Comparison of ENCODE assay signal across 19 mouse cellular contexts in genomic region chr9:117653641-117654040, GRCm38 (mm10). TPM values are rescaled to one million over a fixed set of nuclear protein-coding genes. Genes with fewer than 3 reads are reported as not detected.
DNase-seq lines count a peak whose midpoint lies in the region; ATAC-seq lines count a peak whose summit lies in the region.
"Had no signal": no experiment of that assay in that cellular context is flagged by ENCODE, and none has a peak within 500 bp of the region (broad histone marks: within the 10 kb centered on the region; RNA-seq: fewer than 3 reads in every experiment).

No protein-coding gene starts in this region.

- DNase-seq in embryonic facial prominence, embryonic 14.5 days (ENCODE audit: low spot score): peak; percentile 9
- DNase-seq in embryonic facial prominence, embryonic 10.5 days (ENCODE audit: low spot score): no peak
- DNase-seq in kidney, postnatal 14 days: peak; percentile 16
- DNase-seq in kidney, adult 11 months: no peak
- peak; percentile 62 for DNase-seq in midbrain, embryonic 11.5 days (ENCODE audit: low spot score, missing footprints)
- DNase-seq in naive thymus-derived CD4-positive, alpha-beta T cell, adult 2 months (ENCODE audit: low read depth): peak; percentile 20
- no peak for DNase-seq in hindbrain, embryonic 10.5 days (ENCODE audit: low spot score)
- DNase-seq: cerebellum, adult 9-10 months; gastrocnemius, adult 2 months; heart, postnatal 36 days; kidney, adult 18-20 months; right cerebral cortex, postnatal 4 days had no signal

- no peaks in the 10 kb centered on the region for H3K36me3 ChIP-seq in embryonic facial prominence, embryonic 14.5 days (ENCODE audit: control insufficient read depth, insufficient read depth, low read length)
- H3K36me3 ChIP-seq in embryonic facial prominence, embryonic 10.5 days (replicated peaks): no peaks in the 10 kb centered on the region
- H3K36me3 ChIP-seq in midbrain, embryonic 11.5 days (ENCODE audit: control insufficient read depth, insufficient read depth, low read length): no peaks in the 10 kb centered on the region
- no peaks in the 10 kb centered on the region for H3K36me3 ChIP-seq in midbrain, embryonic 15.5 days (replicated peaks)
- H3K36me3 ChIP-seq in hindbrain, embryonic 10.5 days: no peaks in the 10 kb centered on the region
- H3K36me3 ChIP-seq: embryonic facial prominence, embryonic 12.5 days; limb, embryonic 13.5 days; liver, embryonic 15.5 days; neural tube, embryonic 12.5 days had no signal

- H3K9me3 ChIP-seq in embryonic facial prominence, embryonic 14.5 days (ENCODE audit: control insufficient read depth, low read length): no peaks in the 10 kb centered on the region
- no peaks in the 10 kb centered on the region for H3K9me3 ChIP-seq in embryonic facial prominence, embryonic 10.5 days
- H3K9me3 ChIP-seq in midbrain, embryonic 11.5 days (ENCODE audit: control insufficient read depth, low read length): no peaks in the 10 kb centered on the region
- no peaks in the 10 kb centered on the region for H3K9me3 ChIP-seq in midbrain, embryonic 15.5 days
- no peaks in the 10 kb centered on the region for H3K9me3 ChIP-seq in hindbrain, embryonic 10.5 days
- H3K9me3 ChIP-seq: embryonic facial prominence, embryonic 12.5 days; liver, embryonic 15.5 days; neural tube, embryonic 12.5 days had no signal

- no peak overlapping the region for H3K9ac ChIP-seq in embryonic facial prominence, embryonic 14.5 days (ENCODE audit: low read depth, low read length)
- no peak overlapping the region for H3K9ac ChIP-seq in midbrain, embryonic 11.5 days (ENCODE audit: low read length)
- H3K9ac ChIP-seq in midbrain, embryonic 15.5 days: no peak overlapping the region
- H3K9ac ChIP-seq: embryonic facial prominence, embryonic 12.5 days; limb, embryonic 13.5 days; liver, embryonic 15.5 days; neural tube, embryonic 12.5 days had no signal

- H3K4me2 ChIP-seq in embryonic facial prominence, embryonic 14.5 days (ENCODE audit: low read depth, low read length): no peak overlapping the region
- H3K4me2 ChIP-seq in midbrain, embryonic 11.5 days: no peak overlapping the region
- no peak overlapping the region for H3K4me2 ChIP-seq in midbrain, embryonic 15.5 days
- H3K4me2 ChIP-seq: embryonic facial prominence, embryonic 12.5 days; limb, embryonic 13.5 days; liver, embryonic 15.5 days; neural tube, embryonic 12.5 days had no signal

- H3K27ac ChIP-seq in embryonic facial prominence, embryonic 14.5 days (replicated peaks; ENCODE audit: low read depth, low read length): no peak overlapping the region
- H3K27ac ChIP-seq in embryonic facial prominence, embryonic 10.5 days (replicated peaks): no peak overlapping the region
- H3K27ac ChIP-seq in midbrain, embryonic 11.5 days (ENCODE audit: low read depth, low read length): no peak overlapping the region
- no peak overlapping the region for H3K27ac ChIP-seq in midbrain, embryonic 15.5 days
- H3K27ac ChIP-seq in hindbrain, embryonic 10.5 days: no peak overlapping the region
- H3K27ac ChIP-seq: embryonic facial prominence, embryonic 12.5 days; gastrocnemius, adult 2 months; limb, embryonic 13.5 days; liver, embryonic 15.5 days; neural tube, embryonic 12.5 days; stomach, postnatal 0 days had no signal

- WGBS in embryonic facial prominence, embryonic 14.5 days: 44% methylated on average over 5 of the region's 5 CpGs
- 69% methylated on average over 5 of the region's 5 CpGs for WGBS in embryonic facial prominence, embryonic 10.5 days
- WGBS in midbrain, embryonic 11.5 days: 79% methylated on average over 5 of the region's 5 CpGs
- 65% methylated on average over 5 of the region's 5 CpGs for WGBS in midbrain, embryonic 15.5 days
- 77% methylated on average over 5 of the region's 5 CpGs for whole genome bisulfite sequencing in hindbrain, embryonic 10.5 days

- ATAC-seq in embryonic facial prominence, embryonic 14.5 days (ENCODE audit: low read depth): no peak
- ATAC-seq in midbrain, embryonic 11.5 days (ENCODE audit: low FRiP score): no peak
- ATAC-seq in midbrain, embryonic 15.5 days (replicated peaks): no peak
- ATAC-seq: hindbrain, embryonic 16.5 days had no signal

- H3K27me3 ChIP-seq in embryonic facial prominence, embryonic 14.5 days (replicated peaks; ENCODE audit: control insufficient read depth, insufficient read depth, low read length): no peaks in the 10 kb centered on the region
- H3K27me3 ChIP-seq in embryonic facial prominence, embryonic 10.5 days (replicated peaks; ENCODE audit: low read depth, poor library complexity, severe bottlenecking): no peaks in the 10 kb centered on the region
- H3K27me3 ChIP-seq in midbrain, embryonic 11.5 days (ENCODE audit: control insufficient read depth, insufficient read depth, low read length): no peaks in the 10 kb centered on the region
- no peaks in the 10 kb centered on the region for H3K27me3 ChIP-seq in midbrain, embryonic 15.5 days (replicated peaks)
- no peaks in the 10 kb centered on the region for H3K27me3 ChIP-seq in hindbrain, embryonic 10.5 days (ENCODE audit: insufficient read depth, poor library complexity, severe bottlenecking)
- H3K27me3 ChIP-seq: embryonic facial prominence, embryonic 12.5 days; limb, embryonic 13.5 days; liver, embryonic 15.5 days; neural tube, embryonic 12.5 days had no signal

- H3K4me1 ChIP-seq in embryonic facial prominence, embryonic 14.5 days (ENCODE audit: control insufficient read depth, insufficient read depth, low read length): no peaks in the 10 kb centered on the region
- no peaks in the 10 kb centered on the region for H3K4me1 ChIP-seq in embryonic facial prominence, embryonic 10.5 days
- H3K4me1 ChIP-seq in midbrain, embryonic 11.5 days (ENCODE audit: control insufficient read depth, insufficient read depth, low read length): no peaks in the 10 kb centered on the region
- no peaks in the 10 kb centered on the region for H3K4me1 ChIP-seq in midbrain, embryonic 15.5 days
- no peaks in the 10 kb centered on the region for H3K4me1 ChIP-seq in hindbrain, embryonic 10.5 days (replicated peaks)
- H3K4me1 ChIP-seq: embryonic facial prominence, embryonic 12.5 days; limb, embryonic 13.5 days; liver, embryonic 15.5 days; neural tube, embryonic 12.5 days had no signal

- H3K4me3 ChIP-seq in embryonic facial prominence, embryonic 14.5 days (ENCODE audit: low read depth, low read length): no peak overlapping the region
- H3K4me3 ChIP-seq in embryonic facial prominence, embryonic 10.5 days: no peak overlapping the region
- H3K4me3 ChIP-seq in midbrain, embryonic 11.5 days (ENCODE audit: low read depth, low read length): no peak overlapping the region
- no peak overlapping the region for H3K4me3 ChIP-seq in midbrain, embryonic 15.5 days
- no peak overlapping the region for H3K4me3 ChIP-seq in hindbrain, embryonic 10.5 days
- H3K4me3 ChIP-seq: embryonic facial prominence, embryonic 12.5 days; gastrocnemius, adult 2 months; limb, embryonic 13.5 days; liver, embryonic 15.5 days; neural tube, embryonic 12.5 days had no signal

RNA-seq across cellular contexts. Expression of gene Rbms3, which starts 23.9 kb away (rescaled TPM):
- 86.1 and 98.9 TPM in 2 replicates for polyA plus RNA-seq in embryonic facial prominence, embryonic 14.5 days (2014; fragmentation: Nextera tagmentation; extraction: Ambion mirVana)
- polyA plus RNA-seq in embryonic facial prominence, embryonic 10.5 days (2016; fragmentation: Nextera tagmentation; extraction: Ambion mirVana): 23.5 and 29.9 TPM in 2 replicates
- 13.6 and 16.3 TPM in 2 replicates for polyA plus RNA-seq in midbrain, embryonic 11.5 days (2014; fragmentation: Nextera tagmentation; extraction: Ambion mirVana)
- 51.6 and 51.9 TPM in 2 replicates for polyA plus RNA-seq in midbrain, embryonic 15.5 days (2015; fragmentation: Nextera tagmentation; extraction: Ambion mirVana)
- polyA plus RNA-seq in hindbrain, embryonic 10.5 days (2016; fragmentation: Nextera tagmentation; extraction: Ambion mirVana): 17.7 and 22.1 TPM in 2 replicates

Comparison
In these comparisons a context has a peak if more than half of its experiments do, and no peak if none do; other contexts are left out.
1. DNase-seq: peak in embryonic facial prominence, embryonic 14.5 days (single experiment), kidney, postnatal 14 days (single experiment), midbrain, embryonic 11.5 days (single experiment) and naive thymus-derived CD4-positive, alpha-beta T cell, adult 2 months (single experiment); none in embryonic facial prominence, embryonic 10.5 days (single experiment), kidney, adult 11 months (single experiment) and hindbrain, embryonic 10.5 days (single experiment).